In the genomic region with DNA sequence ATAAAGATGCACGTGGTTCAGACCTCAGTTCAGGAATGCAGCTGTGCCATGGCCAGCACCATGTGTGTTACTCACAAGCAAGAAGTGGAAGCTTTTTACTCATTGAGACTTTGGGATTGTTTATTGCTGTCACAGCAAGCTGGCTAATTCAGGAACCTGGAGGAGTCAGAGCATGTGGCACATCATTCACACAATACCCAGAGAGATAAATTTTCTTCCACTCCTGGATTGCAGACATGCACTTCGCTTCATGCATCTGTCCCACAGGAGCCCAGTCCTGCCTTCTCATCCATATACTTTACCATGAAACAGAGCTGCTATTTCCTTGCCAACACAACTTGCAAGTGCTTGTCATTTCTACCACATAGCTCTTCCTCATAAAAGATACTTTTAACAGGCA, we compare ENCODE assay signal across 13 mouse cellular contexts. TPM values are rescaled to one million over a fixed set of nuclear protein-coding genes. Genes with fewer than 3 reads are reported as not detected.
"Had no signal": no experiment of that assay in that cellular context is flagged by ENCODE, and none has a peak within 500 bp of the region (broad histone marks: within the 10 kb centered on the region; RNA-seq: fewer than 3 reads in every experiment).

No protein-coding gene starts in this region.

- DNase-seq: kidney, adult 8-10 months; kidney, postnatal 25 days; lung, adult 2 months; lung, postnatal 36 days; midbrain, embryonic 14.5 days; thymus, postnatal 36 days had no signal

- H3K4me3 ChIP-seq: limb, embryonic 10.5 days; liver, embryonic 15.5 days; midbrain, embryonic 10.5 days; myocyte; neural tube, embryonic 15.5 days; stomach, embryonic 15.5 days had no signal

- H3K27ac ChIP-seq: limb, embryonic 10.5 days; liver, embryonic 15.5 days; midbrain, embryonic 10.5 days; neural tube, embryonic 15.5 days; stomach, embryonic 15.5 days had no signal

RNA-seq across cellular contexts. Expression of gene Ankrd7, which starts 22.9 kb away (rescaled TPM):
- total RNA-seq: layer of hippocampus, postnatal 25 days had no signal
